Mouse (Mus musculus): ENCODE data around the gene Ficd.

- TF ChIP-seq CTCF (IDR thresholded peaks at IDR 0.05; ENCODE audit: low read depth, low read length): no peak
- TF ChIP-seq GATA1 (IDR thresholded peaks at IDR 0.05; ENCODE audit: borderline replicate concordance, low read length): no peak
- TF ChIP-seq TAL1 (conservative IDR thresholded peaks at IDR 0.05; ENCODE audit: low read depth, low read length): no peak
These were observed 45.2 kb downstream of the Ficd start for GRCm38 (mm10) chr5:113780763-113781162.

Data from G1E (cell line).